Mouse (Mus musculus): ENCODE results near the gene Rcor3. TPM values are rescaled to one million over a fixed set of nuclear protein-coding genes. Genes with fewer than 3 reads are reported as not detected.

Rcor3 gene
- total and polyA plus RNA-seq, 3 experiments = 1.5 to 3.9 (median 3.1) TPM

GRCm38 (mm10) chr1:192070618-192071051, 67.2 kb downstream of the Rcor3 start:
- dilution Hi-C loops (cut with MboI; ENCODE audit: extremely low pct_ligation_motif_present, extremely low pct_unique_long_range_greater_than_20kb, low sequenced_read_pairs) (no loop called here), in situ Hi-C loops (cut with MboI; ENCODE audit: low pct_ligation_motif_present, low pct_unique_long_range_greater_than_20kb, low sequenced_read_pairs) (no loop called here)
- Histone ChIP-seq H3K4me1 (ENCODE audit: control insufficient read depth in 1 of 2, insufficient read depth in 2 of 2) (peaks cover 0 to 29% of the 10 kb centered on the region in 2 experiments; a peak in 2 of 4 replicates), H3K27ac (ENCODE audit: insufficient read depth, low read depth) (no peak overlapping the region), H3K27me3 (replicated peaks) (no peaks in the 10 kb centered on the region), H3K79me2 (replicated peaks; ENCODE audit: control insufficient read depth, extremely low read depth, insufficient read depth, poor library complexity, severe bottlenecking) (no peaks in the 10 kb centered on the region), H3K9me3 (replicated peaks; ENCODE audit: low read length) (peaks cover under 1% of the 10 kb centered on the region), H3K9ac (ENCODE audit: insufficient read depth, low read depth) (no peak overlapping the region), H3K36me3 (replicated peaks in 1 of 2; ENCODE audit: control insufficient read depth in 1 of 2, insufficient read depth in 1 of 2, low read length in 1 of 2) (peaks cover 25 to 83% of the 10 kb centered on the region in 2 experiments), H3K4me2 (ENCODE audit: insufficient read depth, low read depth, poor library complexity, severe bottlenecking) (no peak overlapping the region), H3K4me3 (replicated peaks in 1 of 3; ENCODE audit: low read depth in 2 of 3, low read length in 2 of 3, poor library complexity in 1 of 3) (no peak overlapping the region)
- DNase-seq (ENCODE audit: extremely low read depth) = no peak
- TF ChIP-seq GABPA (IDR thresholded peaks at IDR 0.05; ENCODE audit: insufficient replicate concordance, low read depth, low read length) = no peak
- no peak for TF ChIP-seq EP300 (IDR thresholded peaks at IDR 0.05; ENCODE audit: low read length)
- no peak for TF ChIP-seq ZNF384 (IDR thresholded peaks at IDR 0.05; ENCODE audit: low read depth, low read length)
- no peak for TF ChIP-seq TCF12 (IDR thresholded peaks at IDR 0.05; ENCODE audit: low read depth, low read length)
- TF ChIP-seq CHD2 (IDR thresholded peaks at IDR 0.05; ENCODE audit: low read length) = no peak
- no peak for TF ChIP-seq RAD21 (IDR thresholded peaks at IDR 0.05; ENCODE audit: low read depth, low read length)
- no peak for TF ChIP-seq MEF2A (IDR thresholded peaks at IDR 0.05; ENCODE audit: borderline replicate concordance, low read depth, low read length)
- TF ChIP-seq JUN (IDR thresholded peaks at IDR 0.05; ENCODE audit: insufficient read depth, low read depth, low read length) = no peak
- TF ChIP-seq IRF4 (IDR thresholded peaks at IDR 0.05; ENCODE audit: low read depth, low read length) = no peak
- TF ChIP-seq JUND (conservative IDR thresholded peaks at IDR 0.05; ENCODE audit: low read depth, low read length) = no peak

- in situ Hi-C loops (cut with MboI; ENCODE audit: low pct_ligation_motif_present, low pct_unique_long_range_greater_than_20kb, low sequenced_read_pairs) (no loop called here), dilution Hi-C loops (cut with MboI; ENCODE audit: extremely low pct_ligation_motif_present, extremely low pct_unique_long_range_greater_than_20kb, low sequenced_read_pairs) (no loop called here)
- peaks cover 0 to 26% of the 10 kb centered on the region in 2 experiments; a peak in 2 of 4 replicates for H3K4me1 ChIP-seq (ENCODE audit: control insufficient read depth in 1 of 2, insufficient read depth in 2 of 2)
- H3K27ac ChIP-seq (ENCODE audit: insufficient read depth, low read depth) = no peak overlapping the region
- peaks cover 6% of the 10 kb centered on the region for H3K9me3 ChIP-seq (replicated peaks; ENCODE audit: low read length)
- H3K4me2 ChIP-seq (ENCODE audit: insufficient read depth, low read depth, poor library complexity, severe bottlenecking) = no peak overlapping the region
- no peaks in the 10 kb centered on the region for H3K27me3 ChIP-seq (replicated peaks)
- H3K4me3 ChIP-seq (replicated peaks in 1 of 3; ENCODE audit: low read depth in 2 of 3, low read length in 2 of 3, poor library complexity in 1 of 3) = no peak overlapping the region
- TF ChIP-seq KAT2A (IDR thresholded peaks at IDR 0.05; ENCODE audit: insufficient replicate concordance, low read length) = no peak
- no peak for TF ChIP-seq TCF12 (IDR thresholded peaks at IDR 0.05; ENCODE audit: low read depth, low read length)
- no peak for TF ChIP-seq E2F4 (IDR thresholded peaks at IDR 0.05; ENCODE audit: insufficient replicate concordance, low read depth, low read length)
- no peak for TF ChIP-seq JUN (IDR thresholded peaks at IDR 0.05; ENCODE audit: insufficient read depth, low read depth, low read length)
- TF ChIP-seq GABPA (IDR thresholded peaks at IDR 0.05; ENCODE audit: insufficient replicate concordance, low read depth, low read length) = no peak
- no peak for TF ChIP-seq ZMIZ1 (IDR thresholded peaks at IDR 0.05; ENCODE audit: low read depth, low read length)
- no peak for TF ChIP-seq TBP (conservative IDR thresholded peaks at IDR 0.05; ENCODE audit: low read depth, low read length)
- TF ChIP-seq CHD1 (IDR thresholded peaks at IDR 0.05; ENCODE audit: low read depth, low read length) = no peak
- no peak for TF ChIP-seq HCFC1 (IDR thresholded peaks at IDR 0.05; ENCODE audit: low read depth, low read length)
- TF ChIP-seq ZC3H11A (IDR thresholded peaks at IDR 0.05; ENCODE audit: low read depth, low read length) = no peak
- no peak for TF ChIP-seq USF2 (conservative IDR thresholded peaks at IDR 0.05; ENCODE audit: low read depth, low read length)
- TF ChIP-seq BHLHE40 (IDR thresholded peaks at IDR 0.05; ENCODE audit: low read depth, low read length) = no peak
- TF ChIP-seq ZKSCAN1 (IDR thresholded peaks at IDR 0.05; ENCODE audit: borderline replicate concordance, low read depth, low read length) = no peak
- no peak for TF ChIP-seq MXI1 (IDR thresholded peaks at IDR 0.05; ENCODE audit: low read depth, low read length)
- TF ChIP-seq RAD21 (IDR thresholded peaks at IDR 0.05; ENCODE audit: low read depth, low read length) = no peak
- no peak for TF ChIP-seq MEF2A (IDR thresholded peaks at IDR 0.05; ENCODE audit: borderline replicate concordance, low read depth, low read length)
- no peak for TF ChIP-seq CTCF (conservative IDR thresholded peaks at IDR 0.05 in 1 of 2, IDR thresholded peaks at IDR 0.05 in 1 of 2; ENCODE audit: low read depth in 2 of 2, low read length in 2 of 2)
- no peak for TF ChIP-seq MAFK (IDR thresholded peaks at IDR 0.05; ENCODE audit: insufficient replicate concordance, low read length)
- H3K9ac ChIP-seq (ENCODE audit: insufficient read depth, low read depth) = no peak overlapping the region
- peaks cover 31 to 89% of the 10 kb centered on the region in 2 experiments for H3K36me3 ChIP-seq (replicated peaks in 1 of 2; ENCODE audit: control insufficient read depth in 1 of 2, insufficient read depth in 1 of 2, low read length in 1 of 2)
- no peaks in the 10 kb centered on the region for H3K79me2 ChIP-seq (replicated peaks; ENCODE audit: control insufficient read depth, extremely low read depth, insufficient read depth, poor library complexity, severe bottlenecking)
- no peak for DNase-seq (ENCODE audit: extremely low read depth)
Measured at GRCm38 (mm10) chr1:192069971-192070591, 67.8 kb downstream of the Rcor3 start.

Measured in CH12.LX (cell line).